11 mouse cellular contexts compared by ENCODE assay signal in the genomic region with DNA sequence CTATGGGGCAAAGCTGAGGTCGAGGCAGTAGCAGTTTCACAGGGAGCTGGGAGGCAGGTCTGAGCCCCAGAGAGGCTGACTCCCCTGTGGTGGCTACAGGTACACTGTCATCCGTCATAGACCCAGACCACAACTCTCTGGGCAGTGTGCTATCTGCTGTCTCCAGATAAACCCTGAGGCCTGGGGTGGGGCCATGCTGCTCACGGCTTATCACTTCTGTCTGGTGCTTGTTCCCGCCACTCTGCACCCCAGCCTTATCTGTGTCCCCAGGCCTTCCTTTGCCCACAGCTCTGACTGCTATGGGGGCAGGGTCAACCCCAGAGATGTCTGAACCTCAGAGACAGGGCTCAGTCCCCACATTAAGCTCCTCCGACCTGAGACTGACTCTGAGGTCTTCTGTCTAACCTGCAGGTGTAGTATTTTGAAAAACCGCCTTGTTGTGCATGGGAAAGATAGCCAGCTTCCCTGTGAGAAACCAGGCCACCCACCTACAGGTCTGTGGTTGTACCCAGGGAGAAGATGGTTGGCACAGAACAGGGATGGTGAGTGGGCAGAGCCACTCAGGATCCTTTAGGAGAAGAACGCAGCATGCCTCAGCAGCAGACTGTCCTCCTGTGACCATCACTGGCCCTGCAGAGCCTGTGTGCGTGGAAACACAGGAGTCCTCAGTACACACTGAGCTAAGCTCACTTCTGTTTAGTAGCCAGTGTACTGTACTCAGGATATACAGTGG.
DNase-seq lines count a peak whose midpoint lies in the region; ATAC-seq lines count a peak whose summit lies in the region.
"Had no signal": no experiment of that assay in that cellular context is flagged by ENCODE, and none has a peak within 500 bp of the region (broad histone marks: within the 10 kb centered on the region; RNA-seq: fewer than 3 reads in every experiment).

No protein-coding gene starts in this region.

- 22% methylated on average over 8 of the region's 8 CpGs for WGBS in heart, embryonic 10.5 days
- WGBS in midbrain, embryonic 11.5 days, result 76% methylated on average over 8 of the region's 8 CpGs
- 79% methylated on average over 8 of the region's 8 CpGs for WGBS in midbrain, embryonic 13.5 days
- 61% methylated on average over 8 of the region's 8 CpGs for WGBS in limb, embryonic 10.5 days
- 60% methylated on average over 8 of the region's 8 CpGs for WGBS in stomach, embryonic 15.5 days
- WGBS in kidney, embryonic 14.5 days, result 76% methylated on average over 8 of the region's 8 CpGs

- peaks cover 97% of the 10 kb centered on the region for H3K4me1 ChIP-seq in heart, embryonic 10.5 days
- peaks cover 38% of the 10 kb centered on the region for H3K4me1 ChIP-seq in midbrain, embryonic 11.5 days (ENCODE audit: control insufficient read depth, insufficient read depth, low read length)
- H3K4me1 ChIP-seq in midbrain, embryonic 13.5 days (replicated peaks), result peaks cover 69% of the 10 kb centered on the region
- peaks cover 93% of the 10 kb centered on the region for H3K4me1 ChIP-seq in limb, embryonic 10.5 days
- peaks cover 74% of the 10 kb centered on the region for H3K4me1 ChIP-seq in stomach, embryonic 15.5 days
- peaks cover 79% of the 10 kb centered on the region for H3K4me1 ChIP-seq in kidney, embryonic 14.5 days (ENCODE audit: control insufficient read depth, insufficient read depth, low read length)

- no peak for ATAC-seq in midbrain, embryonic 11.5 days (ENCODE audit: low FRiP score)
- ATAC-seq in midbrain, embryonic 13.5 days, result no peak
- ATAC-seq in stomach, embryonic 15.5 days (ENCODE audit: insufficient read depth, low FRiP score, low read depth), result peak; percentile 84
- ATAC-seq in kidney, embryonic 14.5 days (ENCODE audit: low FRiP score, low TSS enrichment), result no peak

- H3K36me3 ChIP-seq in heart, embryonic 10.5 days, result no peaks in the 10 kb centered on the region
- no peaks in the 10 kb centered on the region for H3K36me3 ChIP-seq in midbrain, embryonic 11.5 days (ENCODE audit: control insufficient read depth, insufficient read depth, low read length)
- H3K36me3 ChIP-seq in midbrain, embryonic 13.5 days, result no peaks in the 10 kb centered on the region
- no peaks in the 10 kb centered on the region for H3K36me3 ChIP-seq in limb, embryonic 10.5 days
- H3K36me3 ChIP-seq in stomach, embryonic 15.5 days, result no peaks in the 10 kb centered on the region
- H3K36me3 ChIP-seq in kidney, embryonic 14.5 days (ENCODE audit: control insufficient read depth, insufficient read depth, low read length), result no peaks in the 10 kb centered on the region

- peak overlapping the region; percentile 24; the same call in 1 of the 2 replicates for H3K4me3 ChIP-seq in heart, embryonic 10.5 days
- H3K4me3 ChIP-seq in midbrain, embryonic 11.5 days (ENCODE audit: low read depth, low read length), result no peak overlapping the region
- H3K4me3 ChIP-seq in midbrain, embryonic 13.5 days (replicated peaks), result no peak overlapping the region
- H3K4me3 ChIP-seq in limb, embryonic 10.5 days, result no peak overlapping the region
- H3K4me3 ChIP-seq in stomach, embryonic 15.5 days (replicated peaks), result no peak overlapping the region
- H3K4me3 ChIP-seq in kidney, embryonic 14.5 days (ENCODE audit: low read length), result no peak overlapping the region

- peak; percentile 97 for DNase-seq in heart, embryonic 10.5 days (ENCODE audit: low spot score)
- no peak for DNase-seq in heart, adult 11 months
- DNase-seq in midbrain, embryonic 11.5 days (ENCODE audit: low spot score, missing footprints), result no peak
- no peak for DNase-seq in limb, embryonic 10.5 days (ENCODE audit: low spot score)
- DNase-seq in B cell, adult 2 months, result no peak
- DNase-seq: adrenal gland, adult 2 months had no signal

- peak overlapping the region; percentile 90 for H3K27ac ChIP-seq in heart, embryonic 10.5 days
- H3K27ac ChIP-seq in midbrain, embryonic 11.5 days (ENCODE audit: low read depth, low read length), result peak overlapping the region; percentile 22; the same call in 1 of the 2 replicates
- no peak overlapping the region for H3K27ac ChIP-seq in midbrain, embryonic 13.5 days
- H3K27ac ChIP-seq in limb, embryonic 10.5 days, result peak overlapping the region; percentile 42; the same call in 1 of the 2 replicates
- no peak overlapping the region for H3K27ac ChIP-seq in stomach, embryonic 15.5 days
- no peak overlapping the region for H3K27ac ChIP-seq in kidney, embryonic 14.5 days (ENCODE audit: low read depth, low read length)
- H3K27ac ChIP-seq: macrophage had no signal

- H3K27me3 ChIP-seq in heart, embryonic 10.5 days (ENCODE audit: insufficient read depth, poor library complexity, severe bottlenecking), result no peaks in the 10 kb centered on the region
- H3K27me3 ChIP-seq in midbrain, embryonic 11.5 days (ENCODE audit: control insufficient read depth, insufficient read depth, low read length), result no peaks in the 10 kb centered on the region
- H3K27me3 ChIP-seq in midbrain, embryonic 13.5 days, result no peaks in the 10 kb centered on the region; the same call in 1 of the 2 replicates
- no peaks in the 10 kb centered on the region; the same call in 1 of the 2 replicates for H3K27me3 ChIP-seq in limb, embryonic 10.5 days (ENCODE audit: low read depth, poor library complexity, severe bottlenecking)
- H3K27me3 ChIP-seq in stomach, embryonic 15.5 days (replicated peaks), result no peaks in the 10 kb centered on the region
- no peaks in the 10 kb centered on the region for H3K27me3 ChIP-seq in kidney, embryonic 14.5 days (ENCODE audit: control insufficient read depth, insufficient read depth, low read length)
- H3K27me3 ChIP-seq: CH12.LX had no signal

- H3K4me2 ChIP-seq in midbrain, embryonic 11.5 days, result no peak overlapping the region
- no peak overlapping the region for H3K4me2 ChIP-seq in midbrain, embryonic 13.5 days (replicated peaks)
- no peak overlapping the region for H3K4me2 ChIP-seq in stomach, embryonic 15.5 days
- no peak overlapping the region for H3K4me2 ChIP-seq in kidney, embryonic 14.5 days (replicated peaks; ENCODE audit: low read depth, low read length)

- no peak overlapping the region; the same call in 1 of the 2 replicates for H3K9ac ChIP-seq in midbrain, embryonic 11.5 days (ENCODE audit: low read length)
- no peak overlapping the region for H3K9ac ChIP-seq in midbrain, embryonic 13.5 days (replicated peaks)
- H3K9ac ChIP-seq in stomach, embryonic 15.5 days, result no peak overlapping the region; the same call in 1 of the 2 replicates
- H3K9ac ChIP-seq in kidney, embryonic 14.5 days (ENCODE audit: low read depth, low read length), result no peak overlapping the region

- no peaks in the 10 kb centered on the region for H3K9me3 ChIP-seq in heart, embryonic 10.5 days
- no peaks in the 10 kb centered on the region for H3K9me3 ChIP-seq in midbrain, embryonic 11.5 days (ENCODE audit: control insufficient read depth, low read length)
- no peaks in the 10 kb centered on the region for H3K9me3 ChIP-seq in midbrain, embryonic 13.5 days
- H3K9me3 ChIP-seq in limb, embryonic 10.5 days (replicated peaks), result no peaks in the 10 kb centered on the region
- H3K9me3 ChIP-seq in stomach, embryonic 15.5 days, result no peaks in the 10 kb centered on the region
- H3K9me3 ChIP-seq in kidney, embryonic 14.5 days (ENCODE audit: control insufficient read depth, low read length), result no peaks in the 10 kb centered on the region

Comparison
In these comparisons a context has a peak if more than half of its experiments do, and no peak if none do; other contexts are left out.
1. H3K27ac ChIP-seq: peak in heart, embryonic 10.5 days (single experiment), midbrain, embryonic 11.5 days (single experiment) and limb, embryonic 10.5 days (single experiment); none in midbrain, embryonic 13.5 days (single experiment), stomach, embryonic 15.5 days (single experiment) and kidney, embryonic 14.5 days (single experiment).